Mouse (Mus musculus) kidney, embryonic 15.5 days (tissue): ENCODE measurements at regions not wholly inside any gene's neighbourhood (a gene's known extent, or its start where the extent isn't known, plus 50 kb on each side); places are given as distances from the start of the nearest gene placed in this dataset.
A peak's percentile ranks its signal among the peaks of the same experiment; 100 is the strongest.

ENCODE experiments used
- ATAC-seq: fragments of 200-750 bp; cut with Nextera tagmentation; replicated peaks from 2 replicates; pipeline ENCODE4 v1.8.0; 2017; ENCODE audit warnings: moderate TSS enrichment; ENCODE audit not compliant: low FRiP score
- H3K27ac ChIP-seq: fragments of 300-500 bp; sonication (generic); 2 replicates; pipeline ENCODE4 v1.5.1; 2015; ENCODE audit warnings: mild to moderate bottlenecking, inconsistent platforms
- H3K27me3 ChIP-seq: fragments of 300-500 bp; sonication (generic); 2 replicates; pipeline ENCODE4 v1.6.1; 2015; ENCODE audit warnings: inconsistent platforms
- H3K36me3 ChIP-seq: fragments of 300-500 bp; sonication (generic); 2 replicates; pipeline ENCODE4 v1.6.1; 2015; ENCODE audit warnings: inconsistent platforms
- H3K4me1 ChIP-seq: fragments of 300-500 bp; sonication (generic); 2 replicates; pipeline ENCODE4 v1.6.1; 2015; ENCODE audit warnings: inconsistent platforms
- H3K4me2 ChIP-seq: fragments of 300-500 bp; sonication (generic); 2 replicates; pipeline ENCODE4 v1.6.1; 2015; ENCODE audit warnings: moderate library complexity, mild to moderate bottlenecking, inconsistent platforms
- H3K4me3 ChIP-seq: fragments of 300-500 bp; sonication (generic); replicated peaks from 2 replicates; pipeline ENCODE4 v1.5.1; 2015; ENCODE audit warnings: mild to moderate bottlenecking, inconsistent platforms
- H3K9ac ChIP-seq: fragments of 300-500 bp; sonication (generic); 2 replicates; pipeline ENCODE4 v1.6.1; 2015; ENCODE audit warnings: mild to moderate bottlenecking, inconsistent platforms
- H3K9me3 ChIP-seq: fragments of 300-500 bp; sonication (generic); replicated peaks from 2 replicates; pipeline ENCODE4 v1.6.1; 2016; ENCODE audit warnings: inconsistent platforms
- WGBS: fragments of 180-500 bp; shearing (Covaris S2); methylation state at CpG from one replicate; pipeline ENCODE4 v1.1.7; 2015; ENCODE audit warnings: mixed read lengths; 5-methylcytosine and 5-hydroxymethylcytosine counted together

- WGBS, result 12% methylated on average over 3 of the region's 3 CpGs
- H3K36me3 ChIP-seq, result no peaks in the 10 kb centered on the region
- H3K27ac ChIP-seq, result no peak overlapping the region
- ATAC-seq, result 0 out of 2 replicates have a peak, but pooled peaks have one; percentile 38
- H3K4me2 ChIP-seq, result no peak overlapping the region
- H3K4me1 ChIP-seq, result peaks cover 13% of the 10 kb centered on the region; the same call in 1 of the 2 replicates
- H3K9ac ChIP-seq, result no peak overlapping the region
- H3K27me3 ChIP-seq, result no peaks in the 10 kb centered on the region
- H3K9me3 ChIP-seq, result no peaks in the 10 kb centered on the region
- no peak overlapping the region for H3K4me3 ChIP-seq
Observed at GRCm38 (mm10) chr1:167163486-167163885, 121.6 kb downstream of the Uck2 start.

DNA sequence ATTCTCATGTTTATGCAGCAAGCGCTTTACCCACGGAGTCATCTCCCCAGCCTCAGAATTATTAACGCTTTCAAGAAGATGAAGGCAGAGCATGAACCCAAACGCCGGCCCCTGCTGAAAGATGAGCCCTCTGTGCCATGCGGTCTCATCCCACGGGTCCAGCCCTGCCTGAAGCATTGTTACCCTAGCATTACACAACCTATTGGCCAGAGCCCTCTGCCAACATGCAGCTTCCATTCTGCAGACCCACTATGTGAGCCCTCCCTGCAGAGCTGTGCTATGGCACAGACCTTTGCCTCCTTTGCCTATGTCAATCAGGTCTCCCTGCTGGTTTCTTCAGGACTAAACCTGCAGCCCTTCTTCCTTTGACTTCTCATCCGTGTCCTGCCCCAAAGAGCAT, 122.6 kb downstream of the Uck2 start:
- Histone ChIP-seq H3K9ac (no peak overlapping the region), H3K27ac (no peak overlapping the region), H3K27me3 (no peaks in the 10 kb centered on the region), H3K36me3 (no peaks in the 10 kb centered on the region), H3K9me3 (no peaks in the 10 kb centered on the region), H3K4me2 (peak overlapping the region; percentile 4; the same call in 1 of the 2 replicates), H3K4me3 (no peak overlapping the region), H3K4me1 (peaks cover 13% of the 10 kb centered on the region; the same call in 1 of the 2 replicates)
- peak; percentile 41; the same call in 1 of the 2 replicates for ATAC-seq
- 45% methylated on average over 8 of the region's 8 CpGs for WGBS

GRCm38 (mm10) chr1:167159536-167159935, 125.6 kb downstream of the Uck2 start:
- no peak for ATAC-seq
- Histone ChIP-seq H3K27me3 (no peaks in the 10 kb centered on the region), H3K4me1 (peaks cover 13% of the 10 kb centered on the region; the same call in 1 of the 2 replicates), H3K27ac (no peak overlapping the region), H3K4me3 (no peak overlapping the region), H3K9me3 (no peaks in the 10 kb centered on the region), H3K4me2 (no peak overlapping the region), H3K36me3 (no peaks in the 10 kb centered on the region), H3K9ac (no peak overlapping the region)
- WGBS, result 76% methylated on average over 1 of the region's 1 CpGs

GRCm38 (mm10) chr1:167152442-167152841, 132.7 kb downstream of the Uck2 start:
- Histone ChIP-seq H3K9me3 (peaks cover 5% of the 10 kb centered on the region; the same call in 1 of the 2 replicates), H3K27me3 (no peaks in the 10 kb centered on the region), H3K36me3 (no peaks in the 10 kb centered on the region), H3K27ac (no peak overlapping the region), H3K4me1 (no peaks in the 10 kb centered on the region), H3K9ac (no peak overlapping the region), H3K4me2 (no peak overlapping the region), H3K4me3 (no peak overlapping the region)
- ATAC-seq, result no peak
- 69% methylated on average over 4 of the region's 4 CpGs for WGBS

DNA sequence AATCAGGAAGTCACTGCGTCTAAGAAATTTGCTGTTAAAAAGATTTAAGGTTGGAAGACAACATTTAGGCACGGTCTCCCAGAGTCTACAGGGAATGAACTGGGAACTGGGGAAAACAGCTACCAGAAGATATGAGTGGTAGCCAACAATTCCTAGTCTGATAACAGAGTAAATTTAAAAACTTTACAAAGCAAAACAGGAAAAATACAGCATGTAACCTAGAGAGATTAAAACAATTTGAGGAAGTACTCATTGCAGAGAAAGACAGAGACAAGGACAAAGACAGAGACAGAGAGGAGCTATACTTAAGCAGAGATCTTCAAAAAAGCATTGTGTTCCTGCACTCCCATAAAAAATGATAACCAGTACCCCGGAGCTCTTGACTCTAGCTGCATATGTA, 140.8 kb downstream of the Uck2 start:
- WGBS, result 72% methylated on average over 3 of the region's 3 CpGs
- Histone ChIP-seq H3K27me3 (no peaks in the 10 kb centered on the region), H3K36me3 (no peaks in the 10 kb centered on the region), H3K4me1 (no peaks in the 10 kb centered on the region), H3K4me3 (no peak overlapping the region), H3K9ac (no peak overlapping the region), H3K9me3 (0 out of 2 replicates have a peak, but pooled peaks cover 2% of the 10 kb centered on the region), H3K27ac (no peak overlapping the region), H3K4me2 (no peak overlapping the region)
- ATAC-seq, result no peak

- no peak for ATAC-seq
- Histone ChIP-seq H3K4me1 (no peaks in the 10 kb centered on the region), H3K27ac (no peak overlapping the region), H3K9ac (no peak overlapping the region), H3K4me3 (no peak overlapping the region), H3K9me3 (peaks cover 6% of the 10 kb centered on the region; the same call in 1 of the 2 replicates), H3K27me3 (no peaks in the 10 kb centered on the region), H3K36me3 (no peaks in the 10 kb centered on the region), H3K4me2 (no peak overlapping the region)
- 89% methylated on average over 4 of the region's 4 CpGs for WGBS
Observed at GRCm38 (mm10) chr1:167143797-167144196, 141.3 kb downstream of the Uck2 start.
